Mouse (Mus musculus) liver, postnatal 0 days (tissue): ENCODE measurements around the gene Wdr4. TPM values are rescaled to one million over a fixed set of nuclear protein-coding genes. Genes with fewer than 3 reads are reported as not detected.

Source experiments
- ATAC-seq: fragments of 200-750 bp; cut with Nextera tagmentation; 2 replicates; pipeline ENCODE4 v1.8.0; 2017; ENCODE audit warnings: mild to moderate bottlenecking, moderate library complexity
- DNase-seq: peaks from one replicate; pipeline ENCODE4 v3.0.0-alpha.2; 2016
- H3K27ac ChIP-seq: fragments of 300-500 bp; sonication (generic); 2 replicates; pipeline ENCODE4 v1.5.1; 2014; ENCODE audit warnings: antibody characterized with exemption, moderate library complexity, mild to moderate bottlenecking, low read depth
- H3K27me3 ChIP-seq: fragments of 300-500 bp; sonication (generic); 2 replicates; pipeline ENCODE4 v1.6.1; 2014; ENCODE audit warnings: low read length, control low read depth, mixed read lengths; ENCODE audit not compliant: insufficient read depth
- H3K36me3 ChIP-seq: fragments of 300-500 bp; sonication (generic); replicated peaks from 2 replicates; pipeline ENCODE4 v1.6.1; 2014; ENCODE audit warnings: mild to moderate bottlenecking, control low read depth, low read length, moderate library complexity, mixed read lengths; ENCODE audit not compliant: insufficient read depth
- H3K4me1 ChIP-seq: fragments of 300-500 bp; sonication (generic); 2 replicates; pipeline ENCODE4 v1.6.1; 2014; ENCODE audit warnings: antibody characterized with exemption, mild to moderate bottlenecking, control low read depth; ENCODE audit not compliant: insufficient read depth
- H3K4me2 ChIP-seq: fragments of 300-500 bp; sonication (generic); 2 replicates; pipeline ENCODE4 v1.6.1; 2014; ENCODE audit warnings: low read depth, mild to moderate bottlenecking, low read length, moderate library complexity, mixed read lengths
- H3K4me3 ChIP-seq: fragments of 300-500 bp; sonication (generic); 2 replicates; pipeline ENCODE4 v1.5.1; 2014; ENCODE audit warnings: low read depth, low read length
- H3K9ac ChIP-seq: fragments of 300-500 bp; sonication (generic); replicated peaks from 2 replicates; pipeline ENCODE4 v1.6.1; 2014; ENCODE audit warnings: mild to moderate bottlenecking, moderate library complexity
- H3K9me3 ChIP-seq: fragments of 300-500 bp; sonication (generic); 2 replicates; pipeline ENCODE4 v1.6.1; 2016; ENCODE audit warnings: mild to moderate bottlenecking, control low read depth, low read length, mixed read lengths
- CTCF ChIP-seq: sonication (generic); IDR thresholded peaks from 2 replicates; pipeline ENCODE4 v1.5.1; 2016; ENCODE audit warnings: antibody characterized with exemption, low read depth
- EP300 ChIP-seq: IDR thresholded peaks from 2 replicates; pipeline ENCODE4 v1.6.1; 2016; ENCODE audit warnings: antibody characterized with exemption, low read depth, mild to moderate bottlenecking
- WGBS: fragments of 180-500 bp; shearing (Covaris S2); extraction: QIAGEN DNeasy Blood & Tissue Kit; methylation state at CpG from one replicate; pipeline ENCODE4 v1.1.7; 2014; ENCODE audit not compliant: insufficient replicate concordance; 5-methylcytosine and 5-hydroxymethylcytosine counted together
- polyA plus RNA-seq: library from polyadenylated mRNA; unstranded; fragments of >200 nt; fragmentation: Nextera tagmentation; extraction: Ambion mirVana; gene quantifications from 2 replicates; pipeline ENCODE4 v1.2.1, GENCODE M21; 2015

Wdr4 gene
- polyA plus RNA-seq, 1 experiment from 2014 or later = 10.0 TPM

DNA sequence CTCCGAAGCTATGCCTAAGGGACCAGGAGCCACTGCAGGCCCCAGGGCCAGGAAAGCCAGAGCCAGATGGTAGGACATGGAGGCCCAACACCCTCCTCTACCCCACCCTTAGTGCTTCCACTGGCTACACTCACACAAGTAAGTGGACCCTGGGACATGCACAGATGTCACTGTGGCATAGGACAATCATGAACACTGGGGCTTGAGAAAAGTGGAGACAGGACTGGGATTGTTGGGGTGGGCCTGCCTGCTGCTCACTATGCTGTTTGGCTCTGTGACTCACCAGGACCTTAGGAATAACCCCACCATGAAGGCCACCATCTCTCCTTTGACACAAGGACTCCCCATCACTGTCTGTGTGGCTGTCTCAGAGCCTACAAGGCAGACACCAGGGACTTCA is 24.8 kb downstream of the Wdr4 start:
- H3K4me1 ChIP-seq = no peaks in the 10 kb centered on the region
- 94% methylated on average over 1 of the region's 1 CpGs for WGBS
- peaks cover 24% of the 10 kb centered on the region for H3K36me3 ChIP-seq
- no peak overlapping the region for H3K4me3 ChIP-seq
- H3K9ac ChIP-seq = no peak overlapping the region
- no peaks in the 10 kb centered on the region for H3K27me3 ChIP-seq
- ATAC-seq (no peak), DNase-seq (no peak)
- no peak overlapping the region for H3K4me2 ChIP-seq
- no peak overlapping the region for H3K27ac ChIP-seq
- no peak for TF ChIP-seq EP300
- no peak for TF ChIP-seq CTCF
- H3K9me3 ChIP-seq = no peaks in the 10 kb centered on the region

DNA sequence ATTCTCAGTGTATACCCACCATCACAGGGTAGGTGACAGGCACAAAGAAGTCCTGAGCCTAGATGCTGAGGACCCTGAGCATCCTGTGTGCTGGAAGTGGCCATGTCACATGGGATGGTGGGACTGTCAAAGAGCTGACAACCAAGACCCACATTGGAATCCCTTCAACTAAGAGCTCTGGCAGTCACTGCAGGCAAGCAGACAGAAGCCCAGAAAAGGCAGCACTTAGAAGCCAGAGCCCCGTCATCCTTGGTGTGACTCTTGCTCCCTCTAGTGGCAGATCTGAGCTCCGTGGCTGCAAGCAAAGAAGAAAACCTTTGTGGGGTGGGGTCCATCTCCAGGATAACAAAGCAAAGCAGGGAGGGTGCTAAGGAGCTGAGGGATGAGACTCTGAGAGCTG is 27.4 kb downstream of the Wdr4 start:
- Histone ChIP-seq H3K4me2 (no peak overlapping the region), H3K27me3 (no peaks in the 10 kb centered on the region), H3K9ac (no peak overlapping the region), H3K4me1 (no peaks in the 10 kb centered on the region), H3K4me3 (no peak overlapping the region), H3K9me3 (no peaks in the 10 kb centered on the region), H3K27ac (no peak overlapping the region), H3K36me3 (peaks cover 17% of the 10 kb centered on the region)
- DNase-seq (peak; percentile 72), ATAC-seq (peak; percentile 44)
- TF ChIP-seq CTCF (peak; percentile 95), EP300 (no peak)
- WGBS = 2% methylated on average over 2 of the region's 2 CpGs

DNA sequence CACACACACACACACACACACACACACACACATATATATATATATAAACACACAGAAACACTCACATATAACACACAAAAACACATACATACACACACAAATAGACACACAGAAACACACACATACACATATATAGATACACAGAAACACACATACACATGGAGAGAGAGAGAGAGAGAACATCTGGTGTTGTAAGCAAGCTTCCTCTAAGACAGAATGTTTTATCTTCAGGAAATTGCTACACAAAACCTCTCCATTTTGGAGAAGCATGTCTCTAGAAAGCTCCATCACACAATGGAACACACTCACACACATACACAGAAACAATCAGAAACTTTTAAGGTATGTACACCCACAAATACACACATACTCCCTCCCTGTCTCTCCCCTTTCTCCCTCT is 28.4 kb downstream of the Wdr4 start:
- Histone ChIP-seq H3K4me1 (no peaks in the 10 kb centered on the region), H3K36me3 (peaks cover 11% of the 10 kb centered on the region), H3K27ac (no peak overlapping the region), H3K27me3 (no peaks in the 10 kb centered on the region), H3K9ac (no peak overlapping the region), H3K9me3 (no peaks in the 10 kb centered on the region), H3K4me3 (no peak overlapping the region), H3K4me2 (no peak overlapping the region)
- no peak for DNase-seq
- TF ChIP-seq EP300 (no peak), CTCF (no peak)
- no peak for ATAC-seq

GRCm38 (mm10) chr17:31487433-31488060 is 32.2 kb downstream of the Wdr4 start:
- WGBS = 46% methylated on average over 6 of the region's 6 CpGs
- H3K4me1 ChIP-seq = no peaks in the 10 kb centered on the region
- H3K36me3 ChIP-seq = no peaks in the 10 kb centered on the region
- no peaks in the 10 kb centered on the region for H3K9me3 ChIP-seq
- DNase-seq (no peak), ATAC-seq (no peak)
- H3K9ac ChIP-seq = 0 out of 2 replicates have a peak overlapping the region, but pooled peaks have one; percentile 21
- no peak for TF ChIP-seq EP300
- H3K4me3 ChIP-seq = no peak overlapping the region
- no peak overlapping the region for H3K27ac ChIP-seq
- H3K4me2 ChIP-seq = no peak overlapping the region
- H3K27me3 ChIP-seq = no peaks in the 10 kb centered on the region

- H3K27ac ChIP-seq = no peak overlapping the region
- H3K4me3 ChIP-seq = no peak overlapping the region
- no peak for DNase-seq
- no peaks in the 10 kb centered on the region for H3K9me3 ChIP-seq
- H3K4me1 ChIP-seq = no peaks in the 10 kb centered on the region
- no peak for TF ChIP-seq EP300
- no peak for TF ChIP-seq CTCF
- H3K9ac ChIP-seq = no peak overlapping the region
- no peaks in the 10 kb centered on the region for H3K36me3 ChIP-seq
- WGBS = 78% methylated on average over 10 of the region's 10 CpGs
- no peak overlapping the region for H3K4me2 ChIP-seq
- no peak for ATAC-seq
- H3K27me3 ChIP-seq = no peaks in the 10 kb centered on the region
Observed at GRCm38 (mm10) chr17:31486616-31487198, 33.1 kb downstream of the Wdr4 start.

DNA sequence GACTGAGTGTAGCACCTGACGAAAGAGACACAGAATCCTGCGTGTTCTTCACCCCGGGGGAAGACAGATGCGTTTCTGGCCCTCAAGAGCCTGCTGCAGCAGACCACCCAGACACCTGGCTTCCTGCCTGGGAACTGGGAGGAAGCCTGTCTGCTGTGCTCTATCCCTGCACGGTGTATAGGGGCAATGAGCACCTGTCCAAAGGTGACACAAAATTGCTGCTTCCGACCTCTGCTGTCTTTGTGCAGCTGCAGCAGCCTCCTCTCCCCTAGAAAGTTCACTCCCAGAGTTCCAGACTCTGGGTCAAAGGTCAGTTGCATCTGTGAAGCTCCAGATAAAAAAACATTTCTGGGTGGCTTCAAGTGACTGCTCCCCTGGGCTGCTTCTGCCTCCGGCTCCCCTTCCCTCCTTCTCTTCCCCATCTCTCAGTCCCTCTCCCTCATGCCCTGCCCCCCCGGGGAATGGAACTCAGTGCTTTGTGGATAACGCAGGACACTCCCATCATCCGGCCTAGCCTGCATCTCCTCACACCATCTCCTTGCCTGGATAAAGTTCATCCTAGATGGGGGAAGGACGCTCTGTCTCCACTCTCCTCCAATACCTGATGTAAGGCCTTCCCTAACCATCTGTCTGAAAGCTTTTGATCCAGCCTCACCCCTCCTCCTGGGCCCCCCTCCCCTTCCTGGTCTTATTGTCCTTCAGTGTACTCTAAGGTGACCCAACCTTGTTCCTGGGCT is 40.5 kb downstream of the Wdr4 start:
- H3K4me1 ChIP-seq = peaks cover 10% of the 10 kb centered on the region
- peak overlapping the region; percentile 11; the same call in 1 of the 2 replicates for H3K27ac ChIP-seq
- H3K9ac ChIP-seq = no peak overlapping the region
- no peaks in the 10 kb centered on the region for H3K9me3 ChIP-seq
- H3K27me3 ChIP-seq = no peaks in the 10 kb centered on the region
- H3K4me2 ChIP-seq = no peak overlapping the region
- 62% methylated on average over 11 of the region's 11 CpGs for WGBS
- no peak for TF ChIP-seq EP300
- TF ChIP-seq CTCF = no peak
- ATAC-seq (peak; percentile 55; the same call in 1 of the 2 replicates), DNase-seq (no peak)
- no peak overlapping the region for H3K4me3 ChIP-seq
- H3K36me3 ChIP-seq = no peaks in the 10 kb centered on the region
